Mouse (Mus musculus) neural tube, embryonic 14.5 days (tissue): ENCODE data around the gene Gm2012. TPM values are rescaled to one million over a fixed set of nuclear protein-coding genes. Genes with fewer than 3 reads are reported as not detected.
"Not testable (repeated sequence)": the region's sequence is repeated elsewhere in the genome, so short reads cannot be mapped to it uniquely, and the experiment has no call there.

Experiments
- ATAC-seq: fragments of 200-750 bp; cut with Nextera tagmentation; 2 replicates; pipeline ENCODE4 v1.8.0; 2017; ENCODE audit warnings: low read depth, mild to moderate bottlenecking, moderate TSS enrichment, moderate library complexity
- H3K27ac ChIP-seq: fragments of 300-500 bp; sonication (generic); 2 replicates; pipeline ENCODE4 v1.5.1; 2014; ENCODE audit warnings: low read depth, mild to moderate bottlenecking, control low read depth, low read length, moderate library complexity, mixed read lengths
- H3K27me3 ChIP-seq: fragments of 300-500 bp; sonication (generic); 2 replicates; pipeline ENCODE4 v1.6.1; 2014; ENCODE audit warnings: low read length; ENCODE audit not compliant: control insufficient read depth, insufficient read depth
- H3K36me3 ChIP-seq: fragments of 300-500 bp; sonication (generic); 2 replicates; pipeline ENCODE4 v1.6.1; 2014; ENCODE audit warnings: low read length, mixed read lengths; ENCODE audit not compliant: control insufficient read depth, insufficient read depth
- H3K4me1 ChIP-seq: fragments of 300-500 bp; sonication (generic); 2 replicates; pipeline ENCODE4 v1.6.1; 2014; ENCODE audit warnings: low read length; ENCODE audit not compliant: control insufficient read depth, insufficient read depth
- H3K4me2 ChIP-seq: fragments of 300-500 bp; sonication (generic); 2 replicates; pipeline ENCODE4 v1.6.1; 2014; ENCODE audit warnings: mild to moderate bottlenecking, low read depth, low read length, control low read depth
- H3K4me3 ChIP-seq: fragments of 300-500 bp; sonication (generic); 2 replicates; pipeline ENCODE4 v1.5.1; 2014; ENCODE audit warnings: low read depth, low read length, control low read depth, mixed read lengths
- H3K9ac ChIP-seq: fragments of 300-500 bp; sonication (generic); replicated peaks from 2 replicates; pipeline ENCODE4 v1.6.1; 2014; ENCODE audit warnings: low read depth, mild to moderate bottlenecking, control low read depth, low read length, mixed read lengths
- H3K9me3 ChIP-seq: fragments of 300-500 bp; sonication (generic); 2 replicates; pipeline ENCODE4 v1.6.1; 2016; ENCODE audit warnings: low read length; ENCODE audit not compliant: control insufficient read depth
- WGBS: fragments of 180-500 bp; shearing (Covaris S2); extraction: QIAGEN DNeasy Blood & Tissue Kit; methylation state at CpG from one replicate; pipeline ENCODE4 v1.1.7; 2014; 5-methylcytosine and 5-hydroxymethylcytosine counted together
- microRNA-seq: library from miRNA; unstranded; fragments of <30 nt; microRNA quantifications from one replicate; pipeline ENCODE4, GENCODE M21; 2016
- polyA plus RNA-seq: library from polyadenylated mRNA; unstranded; fragments of >200 nt; fragmentation: Nextera tagmentation; extraction: Ambion mirVana; gene quantifications from 2 replicates; pipeline ENCODE4 v1.2.1, GENCODE M21; 2014

Gene Gm2012
- not detected in 2 replicates for polyA plus RNA-seq

- H3K9ac ChIP-seq, ATAC-seq, H3K9me3 ChIP-seq, H3K4me3 ChIP-seq, H3K4me1 ChIP-seq, H3K27me3 ChIP-seq, H3K4me2 ChIP-seq, H3K27ac ChIP-seq, H3K36me3 ChIP-seq: not testable (repeated sequence)
- 100% methylated on average over 1 of the region's 5 CpGs for WGBS
These were observed at the start of gene Gm2012 for GRCm38 (mm10) chrX:26231255-26231654. Gene Gm2012, minus strand, starts transcription at chrX:26231355.

- H3K36me3 ChIP-seq, H3K27me3 ChIP-seq, H3K27ac ChIP-seq, H3K9ac ChIP-seq, H3K4me3 ChIP-seq, H3K9me3 ChIP-seq, H3K4me1 ChIP-seq, H3K4me2 ChIP-seq, ATAC-seq: not testable (repeated sequence)
- 82% methylated on average over 12 of the region's 12 CpGs for WGBS
These were observed 72.0 kb downstream of the Gm2012 start for GRCm38 (mm10) chrX:26159146-26159545.

Small RNA genes within 50 kb of the gene (microRNA-seq; reads per million reads assigned to microRNA genes)
- gene Gm26302: not detected

Other genes starting within 250 kb of the Gm2012 start
- gene Gm5168, start 180.3 kb downstream of the Gm2012 start, polyA plus RNA-seq: not detected in 2 replicates
- gene Gm2030, start 78.7 kb upstream of the Gm2012 start, polyA plus RNA-seq: not detected in 2 replicates